Mouse (Mus musculus) liver, postnatal 0 days (tissue): ENCODE measurements at regions not wholly inside any gene's neighbourhood (a gene's known extent, or its start where the extent isn't known, plus 50 kb on each side); places are given as distances from the start of the nearest gene placed in this dataset.
A peak's percentile ranks its signal among the peaks of the same experiment; 100 is the strongest.

Experiments
- CTCF ChIP-seq: sonication (generic); IDR thresholded peaks from 2 replicates; pipeline ENCODE4 v1.5.1; 2016; ENCODE audit warnings: antibody characterized with exemption, low read depth
- EP300 ChIP-seq: IDR thresholded peaks from 2 replicates; pipeline ENCODE4 v1.6.1; 2016; ENCODE audit warnings: antibody characterized with exemption, low read depth, mild to moderate bottlenecking

GRCm38 (mm10) chr14:76693351-76694317 lies 136.9 kb upstream of the Serp2 start:
- TF ChIP-seq CTCF (no peak), EP300 (peak; percentile 82)
